Mouse (Mus musculus) neural tube, embryonic 14.5 days (tissue): Measurements from ENCODE around the gene Ankrd11. TPM values are rescaled to one million over a fixed set of nuclear protein-coding genes. Genes with fewer than 3 reads are reported as not detected.

Experiments used
- ATAC-seq: fragments of 200-750 bp; cut with Nextera tagmentation; 2 replicates; pipeline ENCODE4 v1.8.0; 2017; ENCODE audit warnings: low read depth, mild to moderate bottlenecking, moderate TSS enrichment, moderate library complexity
- H3K27ac ChIP-seq: fragments of 300-500 bp; sonication (generic); 2 replicates; pipeline ENCODE4 v1.5.1; 2014; ENCODE audit warnings: low read depth, mild to moderate bottlenecking, control low read depth, low read length, moderate library complexity, mixed read lengths
- H3K27me3 ChIP-seq: fragments of 300-500 bp; sonication (generic); 2 replicates; pipeline ENCODE4 v1.6.1; 2014; ENCODE audit warnings: low read length; ENCODE audit not compliant: control insufficient read depth, insufficient read depth
- H3K36me3 ChIP-seq: fragments of 300-500 bp; sonication (generic); 2 replicates; pipeline ENCODE4 v1.6.1; 2014; ENCODE audit warnings: low read length, mixed read lengths; ENCODE audit not compliant: control insufficient read depth, insufficient read depth
- H3K4me1 ChIP-seq: fragments of 300-500 bp; sonication (generic); 2 replicates; pipeline ENCODE4 v1.6.1; 2014; ENCODE audit warnings: low read length; ENCODE audit not compliant: control insufficient read depth, insufficient read depth
- H3K4me2 ChIP-seq: fragments of 300-500 bp; sonication (generic); 2 replicates; pipeline ENCODE4 v1.6.1; 2014; ENCODE audit warnings: mild to moderate bottlenecking, low read depth, low read length, control low read depth
- H3K4me3 ChIP-seq: fragments of 300-500 bp; sonication (generic); 2 replicates; pipeline ENCODE4 v1.5.1; 2014; ENCODE audit warnings: low read depth, low read length, control low read depth, mixed read lengths
- H3K9ac ChIP-seq: fragments of 300-500 bp; sonication (generic); replicated peaks from 2 replicates; pipeline ENCODE4 v1.6.1; 2014; ENCODE audit warnings: low read depth, mild to moderate bottlenecking, control low read depth, low read length, mixed read lengths
- H3K9me3 ChIP-seq: fragments of 300-500 bp; sonication (generic); 2 replicates; pipeline ENCODE4 v1.6.1; 2016; ENCODE audit warnings: low read length; ENCODE audit not compliant: control insufficient read depth
- WGBS: fragments of 180-500 bp; shearing (Covaris S2); extraction: QIAGEN DNeasy Blood & Tissue Kit; methylation state at CpG from one replicate; pipeline ENCODE4 v1.1.7; 2014; 5-methylcytosine and 5-hydroxymethylcytosine counted together
- polyA plus RNA-seq: library from polyadenylated mRNA; unstranded; fragments of >200 nt; fragmentation: Nextera tagmentation; extraction: Ambion mirVana; gene quantifications from 2 replicates; pipeline ENCODE4 v1.2.1, GENCODE M21; 2014

Ankrd11 gene
- polyA plus RNA-seq, 1 experiment from 2014 or later = 43.8 TPM

GRCm38 (mm10) chr8:122935912-122936311 is 106.2 kb downstream of the Ankrd11 start:
- Histone ChIP-seq H3K27ac (no peak overlapping the region), H3K9me3 (no peaks in the 10 kb centered on the region), H3K36me3 (no peaks in the 10 kb centered on the region), H3K4me3 (no peak overlapping the region), H3K9ac (no peak overlapping the region), H3K4me2 (no peak overlapping the region), H3K4me1 (peaks cover 21% of the 10 kb centered on the region), H3K27me3 (no peaks in the 10 kb centered on the region)
- ATAC-seq = no peak
- WGBS = 87% methylated on average over 3 of the region's 3 CpGs

GRCm38 (mm10) chr8:122935118-122935517 is 107.0 kb downstream of the Ankrd11 start:
- H3K36me3 ChIP-seq = no peaks in the 10 kb centered on the region
- no peaks in the 10 kb centered on the region for H3K9me3 ChIP-seq
- H3K4me1 ChIP-seq = peaks cover 21% of the 10 kb centered on the region
- H3K27ac ChIP-seq = peak overlapping the region; percentile 35; the same call in 1 of the 2 replicates
- 30% methylated on average over 1 of the region's 1 CpGs for WGBS
- no peak overlapping the region for H3K4me3 ChIP-seq
- no peaks in the 10 kb centered on the region for H3K27me3 ChIP-seq
- no peak for ATAC-seq
- H3K9ac ChIP-seq = no peak overlapping the region
- no peak overlapping the region for H3K4me2 ChIP-seq

- no peaks in the 10 kb centered on the region for H3K27me3 ChIP-seq
- no peaks in the 10 kb centered on the region for H3K9me3 ChIP-seq
- no peak overlapping the region for H3K4me3 ChIP-seq
- H3K9ac ChIP-seq = no peak overlapping the region
- no peak overlapping the region for H3K27ac ChIP-seq
- H3K4me1 ChIP-seq = peaks cover 21% of the 10 kb centered on the region
- no peaks in the 10 kb centered on the region for H3K36me3 ChIP-seq
- no peak overlapping the region for H3K4me2 ChIP-seq
- no peak for ATAC-seq
Observed at GRCm38 (mm10) chr8:122933973-122934372, 108.1 kb downstream of the Ankrd11 start.

GRCm38 (mm10) chr8:122932561-122932959 is 109.5 kb downstream of the Ankrd11 start:
- peaks cover 15% of the 10 kb centered on the region for H3K4me1 ChIP-seq
- whole genome bisulfite sequencing = 92% methylated on average over 2 of the region's 2 CpGs

GRCm38 (mm10) chr8:122931834-122932560 is 110.1 kb downstream of the Ankrd11 start:
- no peak for ATAC-seq
- Histone ChIP-seq H3K27ac (no peak overlapping the region), H3K27me3 (no peaks in the 10 kb centered on the region), H3K4me2 (no peak overlapping the region), H3K4me3 (no peak overlapping the region), H3K36me3 (no peaks in the 10 kb centered on the region), H3K9ac (no peak overlapping the region), H3K4me1 (peaks cover 15% of the 10 kb centered on the region), H3K9me3 (no peaks in the 10 kb centered on the region)
- 81% methylated on average over 3 of the region's 3 CpGs for WGBS

More at GRCm38 (mm10) chr8:122932561-122932959, 109.5 kb downstream of the Ankrd11 start:
- H3K36me3 ChIP-seq = no peaks in the 10 kb centered on the region
- no peak for ATAC-seq
- no peaks in the 10 kb centered on the region for H3K9me3 ChIP-seq
- H3K4me2 ChIP-seq = no peak overlapping the region
- no peak overlapping the region for H3K9ac ChIP-seq
- no peak overlapping the region for H3K27ac ChIP-seq
- no peak overlapping the region for H3K4me3 ChIP-seq
- no peaks in the 10 kb centered on the region for H3K27me3 ChIP-seq

- Histone ChIP-seq H3K4me1 (no peaks in the 10 kb centered on the region), H3K36me3 (no peaks in the 10 kb centered on the region), H3K27me3 (no peaks in the 10 kb centered on the region), H3K4me3 (no peak overlapping the region), H3K9me3 (no peaks in the 10 kb centered on the region), H3K4me2 (no peak overlapping the region), H3K9ac (no peak overlapping the region), H3K27ac (no peak overlapping the region)
- no peak for ATAC-seq
- WGBS = 96% methylated on average over 7 of the region's 7 CpGs
Observed at GRCm38 (mm10) chr8:122928631-122929224, 113.3 kb downstream of the Ankrd11 start.

GRCm38 (mm10) chr8:122927841-122928240 is 114.2 kb downstream of the Ankrd11 start:
- H3K4me1 ChIP-seq = no peaks in the 10 kb centered on the region
- no peaks in the 10 kb centered on the region for H3K9me3 ChIP-seq
- H3K4me2 ChIP-seq = no peak overlapping the region
- H3K27ac ChIP-seq = no peak overlapping the region
- H3K36me3 ChIP-seq = no peaks in the 10 kb centered on the region
- H3K4me3 ChIP-seq = no peak overlapping the region
- no peak overlapping the region for H3K9ac ChIP-seq
- WGBS = 85% methylated on average over 3 of the region's 3 CpGs
- ATAC-seq = no peak
- H3K27me3 ChIP-seq = no peaks in the 10 kb centered on the region

GRCm38 (mm10) chr8:122926782-122927181 is 115.3 kb downstream of the Ankrd11 start:
- H3K27me3 ChIP-seq = no peaks in the 10 kb centered on the region
- no peak overlapping the region for H3K9ac ChIP-seq
- no peak overlapping the region for H3K4me3 ChIP-seq
- no peak overlapping the region for H3K27ac ChIP-seq
- ATAC-seq = no peak
- no peaks in the 10 kb centered on the region; the same call in 1 of the 2 replicates for H3K4me1 ChIP-seq
- no peak overlapping the region for H3K4me2 ChIP-seq
- WGBS = 79% methylated on average over 7 of the region's 7 CpGs
- no peaks in the 10 kb centered on the region for H3K9me3 ChIP-seq
- H3K36me3 ChIP-seq = no peaks in the 10 kb centered on the region

- Histone ChIP-seq H3K36me3 (no peaks in the 10 kb centered on the region), H3K4me2 (no peak overlapping the region), H3K4me1 (peaks cover 2% of the 10 kb centered on the region), H3K27me3 (no peaks in the 10 kb centered on the region), H3K27ac (no peak overlapping the region), H3K4me3 (no peak overlapping the region), H3K9me3 (no peaks in the 10 kb centered on the region), H3K9ac (no peak overlapping the region)
- WGBS = 91% methylated on average over 8 of the region's 8 CpGs
- no peak for ATAC-seq
Observed at GRCm38 (mm10) chr8:122925939-122926722, 115.9 kb downstream of the Ankrd11 start.
